Mouse (Mus musculus): ENCODE results near the gene Arih1.

GRCm38 (mm10) chr9:59533889-59534288 is 47.5 kb upstream of the Arih1 start:
- TF ChIP-seq CTCF (IDR thresholded peaks at IDR 0.05; ENCODE audit: borderline replicate concordance, insufficient read depth, low read length) (no peak), POLR2A (IDR thresholded peaks at IDR 0.05; ENCODE audit: low read depth, low read length) (no peak)
